Mouse (Mus musculus) adrenal gland, postnatal 4 days (tissue): ENCODE measurements around the gene Fscn1. TPM values are rescaled to one million over a fixed set of nuclear protein-coding genes. Genes with fewer than 3 reads are reported as not detected.

Source experiments
- DNase-seq, 2 experiments: peaks; one replicate each; pipeline ENCODE4 v3.0.0; 2021 to 2022; ENCODE audit warnings: low spot score in 2 of 2, mixed read lengths in 2 of 2
- total RNA-seq, 2 experiments: library from RNA; stranded (reverse); gene quantifications; 2 replicates each; pipeline ENCODE4 v1.2.3; 2021

Gene Fscn1
- total RNA-seq, 2 experiments from 2014 or later, result 122 to 151 TPM

GRCm38 (mm10) chr5:142964650-142965049 is 4.5 kb downstream of the Fscn1 start:
- no peak for DNase-seq

- DNase-seq, result no peak
Measured at GRCm38 (mm10) chr5:142968411-142968810, 8.3 kb downstream of the Fscn1 start.

- DNase-seq, result no peak
Measured at GRCm38 (mm10) chr5:142973971-142974370, 13.8 kb downstream of the Fscn1 start.

- DNase-seq, result no peak
Measured at GRCm38 (mm10) chr5:142974598-142975121, 14.5 kb downstream of the Fscn1 start.

GRCm38 (mm10) chr5:142976516-142976915 is 16.4 kb downstream of the Fscn1 start:
- no peak for DNase-seq

GRCm38 (mm10) chr5:142982046-142982801 is 22.1 kb downstream of the Fscn1 start:
- DNase-seq, result no peak

GRCm38 (mm10) chr5:142983174-142983573 is 23.0 kb downstream of the Fscn1 start:
- no peak for DNase-seq

- DNase-seq, result no peak
Measured at GRCm38 (mm10) chr5:142984271-142984670, 24.1 kb downstream of the Fscn1 start.

GRCm38 (mm10) chr5:142988520-142988919 is 28.4 kb downstream of the Fscn1 start:
- DNase-seq, result no peak

- no peak for DNase-seq
Measured at GRCm38 (mm10) chr5:142989167-142989566, 29.0 kb downstream of the Fscn1 start.

GRCm38 (mm10) chr5:142994746-142995145 is 34.6 kb downstream of the Fscn1 start:
- DNase-seq, result no peak

- no peak for DNase-seq
Measured at GRCm38 (mm10) chr5:142997526-142997925, 37.4 kb downstream of the Fscn1 start.

- DNase-seq, result no peak
Measured at GRCm38 (mm10) chr5:142998171-142998570, 38.0 kb downstream of the Fscn1 start.

- DNase-seq, result no peak
Measured at GRCm38 (mm10) chr5:143000091-143000490, 39.9 kb downstream of the Fscn1 start.

- DNase-seq, result no peak
Measured at GRCm38 (mm10) chr5:143000654-143001500, 40.7 kb downstream of the Fscn1 start.

- no peak for DNase-seq
Measured at GRCm38 (mm10) chr5:143009383-143009782, 49.2 kb downstream of the Fscn1 start.

- no peak for DNase-seq
Measured at GRCm38 (mm10) chr5:143017401-143017800, 57.3 kb downstream of the Fscn1 start.

Other genes with a start within 250 kb of the Fscn1 start
- 100 to 1,000 TPM; 149 to 153 TPM for gene Tnrc18, start 142.7 kb upstream of the Fscn1 start, total RNA-seq
- gene Fbxl18, start 64.9 kb upstream of the Fscn1 start, total RNA-seq, result 10 to 100 TPM; 18.3 to 20.9 TPM
- gene Actb, start 53.6 kb upstream of the Fscn1 start, total RNA-seq, result 1,000 to 10,000 TPM; 3,089 to 3,273 TPM
- gene Rnf216, start 152.7 kb downstream of the Fscn1 start, total RNA-seq, result 10 to 100 TPM; 59.9 to 60.5 TPM
- gene Olfr718-ps1, start 187.2 kb downstream of the Fscn1 start, total RNA-seq, result under 1 TPM; 0.11 to 0.17 TPM
- 10 to 100 TPM; 24.0 to 27.5 TPM for gene Rbak, start 220.4 kb downstream of the Fscn1 start, total RNA-seq
- gene Spdye4b, start 220.7 kb downstream of the Fscn1 start, total RNA-seq, result not detected